Mouse (Mus musculus) heart, embryonic 16.5 days (tissue): Measurements from ENCODE around the gene Zfp777. TPM values are rescaled to one million over a fixed set of nuclear protein-coding genes. Genes with fewer than 3 reads are reported as not detected.

Experiments
- ATAC-seq: fragments of 200-750 bp; cut with Nextera tagmentation; replicated peaks from 2 replicates; pipeline ENCODE4 v1.8.0; 2017; ENCODE audit warnings: moderate number of reproducible peaks; ENCODE audit not compliant: insufficient read depth, low FRiP score; ENCODE audit errors: extremely low read depth
- H3K27ac ChIP-seq: fragments of 300-500 bp; sonication (generic); 2 replicates; pipeline ENCODE4 v1.5.1; 2014; ENCODE audit warnings: mild to moderate bottlenecking, low read length, control low read depth, moderate library complexity
- H3K27me3 ChIP-seq: fragments of 300-500 bp; sonication (generic); 2 replicates; pipeline ENCODE4 v1.6.1; 2014; ENCODE audit warnings: low read length, mixed read lengths; ENCODE audit not compliant: control insufficient read depth, insufficient read depth
- H3K36me3 ChIP-seq: fragments of 300-500 bp; sonication (generic); 2 replicates; pipeline ENCODE4 v1.6.1; 2014; ENCODE audit not compliant: control insufficient read depth, insufficient read depth
- H3K4me1 ChIP-seq: fragments of 300-500 bp; sonication (generic); 2 replicates; pipeline ENCODE4 v1.6.1; 2014; ENCODE audit warnings: low read length, mixed read lengths; ENCODE audit not compliant: control insufficient read depth, insufficient read depth
- H3K4me2 ChIP-seq: fragments of 300-500 bp; sonication (generic); 2 replicates; pipeline ENCODE4 v1.6.1; 2014; ENCODE audit warnings: low read depth, mild to moderate bottlenecking, control low read depth, low read length
- H3K4me3 ChIP-seq: fragments of 300-500 bp; sonication (generic); 2 replicates; pipeline ENCODE4 v1.5.1; 2014; ENCODE audit warnings: mild to moderate bottlenecking, control low read depth, low read length
- H3K9ac ChIP-seq: fragments of 300-500 bp; sonication (generic); 2 replicates; pipeline ENCODE4 v1.6.1; 2014; ENCODE audit warnings: low read length, control low read depth
- H3K9me3 ChIP-seq: fragments of 300-500 bp; sonication (generic); replicated peaks from 2 replicates; pipeline ENCODE4 v1.6.1; 2016; ENCODE audit warnings: low read length; ENCODE audit not compliant: control insufficient read depth
- WGBS: fragments of 180-500 bp; shearing (Covaris S2); extraction: QIAGEN DNeasy Blood & Tissue Kit; methylation state at CpG from one replicate; pipeline ENCODE4 v1.1.7; 2014; 5-methylcytosine and 5-hydroxymethylcytosine counted together
- polyA plus RNA-seq: library from polyadenylated mRNA; unstranded; fragments of >200 nt; fragmentation: Nextera tagmentation; extraction: Ambion mirVana; gene quantifications from 2 replicates; pipeline ENCODE4 v1.2.1, GENCODE M21; 2015

Zfp777 gene
- polyA plus RNA-seq, 1 experiment from 2014 or later: 2.6 TPM

GRCm38 (mm10) chr6:48047450-48048351 is 1.0 kb downstream of the Zfp777 start:
- H3K9me3 ChIP-seq: no peaks in the 10 kb centered on the region
- under 1% methylated on average over 125 of the region's 150 CpGs for WGBS
- H3K4me1 ChIP-seq: peaks cover 5% of the 10 kb centered on the region

DNA sequence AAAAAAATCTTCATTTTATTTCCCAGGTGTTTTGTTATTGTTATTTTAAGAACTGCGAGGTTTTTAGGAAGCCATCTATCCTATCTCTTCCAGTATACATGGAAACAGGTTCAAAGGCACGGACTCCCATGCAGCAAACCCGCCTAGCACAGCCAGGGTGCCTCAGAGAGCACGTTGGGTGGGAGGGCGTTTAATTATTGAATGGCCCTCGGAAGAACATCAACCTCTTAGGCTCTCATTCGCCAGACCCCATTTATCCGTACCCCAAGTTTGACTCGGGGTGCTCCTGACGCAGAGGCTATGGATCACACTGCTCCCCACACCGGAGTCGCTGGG is 1.6 kb downstream of the Zfp777 start:
- no peak for ATAC-seq
- Histone ChIP-seq H3K4me1 (peaks cover 5% of the 10 kb centered on the region), H3K27ac (no peak overlapping the region), H3K36me3 (peaks cover 21% of the 10 kb centered on the region), H3K9ac (peak overlapping the region; percentile 85), H3K4me2 (peak overlapping the region; percentile 90), H3K27me3 (peaks cover 7% of the 10 kb centered on the region), H3K9me3 (no peaks in the 10 kb centered on the region), H3K4me3 (peak overlapping the region; percentile 85)
- WGBS: 10% methylated on average over 12 of the region's 12 CpGs

More at GRCm38 (mm10) chr6:48047450-48048351, 1.0 kb downstream of the Zfp777 start:
- Histone ChIP-seq H3K4me2 (peak overlapping the region; percentile 90), H3K36me3 (peaks cover 17% of the 10 kb centered on the region), H3K27ac (peak overlapping the region; percentile 79), H3K27me3 (peaks cover 7% of the 10 kb centered on the region), H3K4me3 (peak overlapping the region; percentile 85), H3K9ac (peak overlapping the region; percentile 85)
- ATAC-seq: peak; percentile 30

- no peak for ATAC-seq
- peaks cover 61% of the 10 kb centered on the region for H3K36me3 ChIP-seq
- H3K4me1 ChIP-seq: no peaks in the 10 kb centered on the region
Observed at GRCm38 (mm10) chr6:48032661-48033060, 16.1 kb downstream of the Zfp777 start.

DNA sequence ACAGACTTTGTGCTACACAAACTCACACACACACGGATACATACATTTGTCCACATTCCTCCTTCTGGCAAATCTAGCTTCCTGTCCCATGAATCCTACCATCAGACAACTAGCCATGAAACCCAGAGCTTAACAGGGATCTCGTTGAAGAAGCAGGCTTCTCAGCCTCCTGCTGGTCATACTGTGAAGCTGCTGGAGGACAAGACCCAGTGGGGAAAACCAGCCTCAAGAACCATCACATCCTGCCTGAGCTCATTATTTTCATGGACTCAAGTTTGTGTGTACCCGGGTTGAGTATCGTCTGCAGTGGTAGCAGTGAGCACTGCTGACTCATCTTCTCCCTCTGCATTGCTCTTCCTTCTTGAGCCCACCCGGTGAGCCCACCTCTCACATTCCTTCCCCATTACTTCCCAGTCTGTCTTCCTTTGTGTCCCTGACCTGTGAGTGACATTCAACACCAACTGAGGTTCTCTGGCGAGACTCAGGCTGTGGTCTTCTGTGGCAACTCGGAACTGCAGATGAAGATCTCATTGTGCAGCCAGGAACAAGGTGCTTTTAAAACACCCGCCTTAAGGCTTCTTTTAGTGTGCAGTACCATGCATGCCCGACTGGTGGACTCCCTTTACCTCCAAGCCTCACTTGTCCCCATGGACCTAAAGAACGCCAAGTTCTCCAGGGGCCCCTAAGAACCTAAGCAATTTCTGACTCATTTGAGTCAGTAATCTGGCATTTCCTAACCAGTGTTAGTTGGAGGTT is 22.6 kb downstream of the Zfp777 start:
- ATAC-seq: no peak
- 90% methylated on average over 10 of the region's 10 CpGs for WGBS
- peaks cover 19% of the 10 kb centered on the region for H3K27me3 ChIP-seq

More at GRCm38 (mm10) chr6:48032661-48033060, 16.1 kb downstream of the Zfp777 start:
- no peak overlapping the region for H3K4me3 ChIP-seq
- no peak overlapping the region for H3K4me2 ChIP-seq
- no peak overlapping the region for H3K27ac ChIP-seq
- no peaks in the 10 kb centered on the region for H3K27me3 ChIP-seq
- no peaks in the 10 kb centered on the region for H3K9me3 ChIP-seq
- H3K9ac ChIP-seq: no peak overlapping the region

GRCm38 (mm10) chr6:48024994-48025345 is 23.7 kb downstream of the Zfp777 start:
- Histone ChIP-seq H3K36me3 (peaks cover 64% of the 10 kb centered on the region), H3K4me3 (no peak overlapping the region), H3K27me3 (peaks cover 30% of the 10 kb centered on the region), H3K4me1 (no peaks in the 10 kb centered on the region), H3K27ac (no peak overlapping the region), H3K4me2 (no peak overlapping the region), H3K9ac (no peak overlapping the region), H3K9me3 (peaks cover 27% of the 10 kb centered on the region)
- 91% methylated on average over 21 of the region's 21 CpGs for WGBS
- no peak for ATAC-seq

More for the DNA sequence above, 22.6 kb downstream of the Zfp777 start:
- no peak overlapping the region for H3K27ac ChIP-seq
- H3K4me3 ChIP-seq: no peak overlapping the region
- no peak overlapping the region for H3K4me2 ChIP-seq
- H3K9ac ChIP-seq: no peak overlapping the region
- H3K9me3 ChIP-seq: peaks cover 27% of the 10 kb centered on the region
- peaks cover 75% of the 10 kb centered on the region for H3K36me3 ChIP-seq
- no peaks in the 10 kb centered on the region for H3K4me1 ChIP-seq

DNA sequence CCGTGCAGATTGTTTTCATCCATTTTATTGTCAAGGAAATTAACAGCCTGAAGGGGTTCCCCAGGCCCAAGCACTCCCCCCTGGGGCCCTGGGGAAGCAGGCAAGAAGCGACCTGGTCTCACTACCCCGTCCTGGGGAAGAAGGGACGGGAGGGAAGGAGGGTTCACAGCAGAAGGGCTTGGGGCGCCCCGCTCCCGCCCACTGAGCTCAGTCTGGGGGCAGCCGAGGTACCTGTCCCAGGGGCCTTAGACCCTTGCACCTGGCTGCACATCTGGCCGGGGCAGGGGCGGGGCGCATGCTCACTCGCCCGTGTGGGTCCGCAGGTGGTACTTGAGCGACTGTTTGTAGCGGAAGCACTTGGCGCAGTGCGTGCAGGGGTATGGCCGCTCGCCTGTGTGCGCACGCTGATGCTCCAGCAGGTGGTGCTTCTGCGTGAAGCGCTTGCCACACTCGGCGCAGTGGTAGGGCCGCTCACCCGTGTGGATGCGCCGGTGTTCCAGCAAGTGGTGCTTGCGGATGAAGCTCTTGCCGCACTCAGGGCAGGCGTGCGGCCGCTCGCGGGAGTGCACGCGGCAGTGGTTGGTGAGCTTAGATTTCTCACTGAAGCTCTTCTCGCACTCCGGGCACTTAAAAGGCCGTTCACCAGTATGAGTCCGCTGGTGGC is 24.2 kb downstream of the Zfp777 start:
- ATAC-seq: no peak
- peaks cover 62% of the 10 kb centered on the region for H3K36me3 ChIP-seq
- H3K4me3 ChIP-seq: no peak overlapping the region
- WGBS: 90% methylated on average over 43 of the region's 43 CpGs
- H3K4me2 ChIP-seq: no peak overlapping the region
- H3K4me1 ChIP-seq: no peaks in the 10 kb centered on the region
- H3K9me3 ChIP-seq: peaks cover 27% of the 10 kb centered on the region
- H3K9ac ChIP-seq: no peak overlapping the region
- no peak overlapping the region for H3K27ac ChIP-seq
- H3K27me3 ChIP-seq: peaks cover 33% of the 10 kb centered on the region

- H3K4me2 ChIP-seq: no peak overlapping the region
- no peak overlapping the region for H3K9ac ChIP-seq
- ATAC-seq: no peak
- H3K4me3 ChIP-seq: no peak overlapping the region
- WGBS: 83% methylated on average over 2 of the region's 2 CpGs
- no peak overlapping the region for H3K27ac ChIP-seq
- H3K27me3 ChIP-seq: peaks cover 50% of the 10 kb centered on the region
- H3K9me3 ChIP-seq: peaks cover 27% of the 10 kb centered on the region
- no peaks in the 10 kb centered on the region for H3K4me1 ChIP-seq
- peaks cover 45% of the 10 kb centered on the region for H3K36me3 ChIP-seq
Observed at GRCm38 (mm10) chr6:48022672-48023071, 26.0 kb downstream of the Zfp777 start.

- peaks cover 27% of the 10 kb centered on the region for H3K9me3 ChIP-seq
- no peak overlapping the region for H3K4me2 ChIP-seq
- 64% methylated on average over 1 of the region's 1 CpGs for WGBS
- H3K4me3 ChIP-seq: no peak overlapping the region
- no peak for ATAC-seq
- peaks cover 36% of the 10 kb centered on the region for H3K36me3 ChIP-seq
- H3K9ac ChIP-seq: no peak overlapping the region
- no peaks in the 10 kb centered on the region for H3K4me1 ChIP-seq
- peaks cover 60% of the 10 kb centered on the region for H3K27me3 ChIP-seq
- no peak overlapping the region for H3K27ac ChIP-seq
Observed at GRCm38 (mm10) chr6:48021678-48022077, 27.0 kb downstream of the Zfp777 start.
